Mouse (Mus musculus): ENCODE measurements around the gene Ric3.

Gene Ric3

DNA sequence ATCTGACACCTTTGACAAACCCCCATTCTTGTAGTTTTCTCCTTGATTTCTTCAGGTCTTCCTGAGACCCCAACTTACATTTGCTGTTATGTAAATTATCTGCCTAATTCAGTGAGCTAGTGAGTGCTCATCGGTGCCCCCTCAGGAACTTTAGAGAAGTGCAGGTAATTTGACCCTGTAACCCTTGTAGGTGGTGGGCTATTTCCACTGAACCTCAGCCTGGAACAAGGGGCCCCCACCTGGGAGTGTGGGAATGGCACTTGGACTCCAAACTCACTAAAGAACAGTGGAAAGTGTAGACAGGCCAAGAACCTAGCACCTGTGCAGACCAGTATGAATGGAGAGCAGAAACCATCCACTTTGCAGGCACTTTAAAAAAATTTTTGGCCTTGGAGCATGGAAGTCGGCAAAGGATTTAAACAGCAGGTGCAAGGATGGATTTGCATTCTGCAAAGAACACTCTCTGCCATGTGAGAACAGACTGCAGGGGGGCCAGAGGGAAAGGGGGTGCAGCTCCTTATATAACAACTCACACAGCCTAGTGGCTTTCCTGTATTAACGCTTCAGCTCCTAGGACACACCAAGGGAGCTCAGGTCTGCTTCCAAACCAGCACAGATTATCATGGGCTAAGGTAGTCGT lies 82.7 kb downstream of the Ric3 start:
- DNase-seq: peak; percentile 11 to 49

DNA sequence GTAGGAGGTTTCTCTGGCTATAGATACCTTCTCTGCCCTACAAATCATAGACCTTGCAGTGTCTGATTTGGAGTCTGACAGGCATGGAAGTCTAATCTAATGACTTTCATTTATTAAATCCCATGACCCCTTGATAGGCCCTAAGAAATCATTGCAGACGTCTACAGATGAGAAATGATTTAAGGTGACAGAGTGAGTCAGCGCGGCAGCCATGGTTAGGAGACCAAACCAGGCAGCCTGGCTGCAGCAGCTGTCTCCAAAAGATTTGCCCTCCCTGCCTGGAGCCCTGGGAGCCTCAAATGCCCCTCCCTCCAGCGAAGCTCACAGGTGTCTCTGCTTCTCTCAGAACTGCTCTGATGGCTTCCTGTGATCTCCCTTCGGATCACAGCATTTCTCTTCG lies 87.0 kb downstream of the Ric3 start:
- no peak for DNase-seq

GRCm38 (mm10) chr7:108993881-108994291 lies 89.2 kb downstream of the Ric3 start:
- peak in 1 of 2 experiments; percentile 6 for DNase-seq

DNA sequence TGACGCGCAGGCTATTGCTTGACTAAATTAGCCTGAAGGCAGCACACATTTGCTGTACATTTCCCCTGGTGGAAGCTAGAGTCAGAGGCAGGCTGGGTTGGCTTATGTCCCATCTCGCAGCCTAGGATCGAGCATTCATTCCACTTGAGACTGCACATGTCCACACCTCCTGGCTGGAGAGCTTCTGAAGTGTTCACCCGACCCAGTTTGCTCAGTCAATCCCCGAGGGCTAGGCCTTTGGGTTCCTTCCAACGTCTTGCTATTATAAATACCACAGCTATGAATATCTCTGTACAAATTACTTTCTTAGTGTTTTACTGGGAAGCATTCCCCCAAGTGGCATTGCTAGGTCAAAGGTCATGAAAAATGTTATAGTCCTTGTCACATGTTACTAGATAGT lies 89.9 kb downstream of the Ric3 start:
- peak; percentile 14 to 21 for DNase-seq

GRCm38 (mm10) chr7:108991207-108991606 lies 91.9 kb downstream of the Ric3 start:
- no peak for DNase-seq

GRCm38 (mm10) chr7:108985934-108986708 lies 97.0 kb downstream of the Ric3 start:
- DNase-seq: no peak
